Mouse (Mus musculus): ENCODE results near the gene Gm35315. TPM values are rescaled to one million over a fixed set of nuclear protein-coding genes. Genes with fewer than 3 reads are reported as not detected.

Gene Gm35315
- total and polyA plus RNA-seq, 3 experiments: 2.3 to 3.7 (median 3.3) TPM

- Histone ChIP-seq H3K9me3 (replicated peaks; ENCODE audit: low read length) (no peaks in the 10 kb centered on the region), H3K79me2 (replicated peaks; ENCODE audit: control insufficient read depth, extremely low read depth, insufficient read depth, poor library complexity, severe bottlenecking) (no peaks in the 10 kb centered on the region; the same call in none of the 2 replicates), H3K27ac (ENCODE audit: insufficient read depth, low read depth) (no peak overlapping the region), H3K4me2 (ENCODE audit: insufficient read depth, low read depth, poor library complexity, severe bottlenecking) (no peak overlapping the region), H3K4me3 (replicated peaks in 1 of 3; ENCODE audit: low read depth in 2 of 3, low read length in 2 of 3, poor library complexity in 1 of 3) (no peak overlapping the region), H3K4me1 (ENCODE audit: control insufficient read depth in 1 of 2, insufficient read depth in 2 of 2) (peaks cover under 1 to 7% of the 10 kb centered on the region in 2 experiments; a peak in 3 of 4 replicates), H3K36me3 (replicated peaks in 1 of 2; ENCODE audit: control insufficient read depth in 1 of 2, insufficient read depth in 1 of 2, low read length in 1 of 2) (peaks cover 60 to 81% of the 10 kb centered on the region in 2 experiments), H3K9ac (ENCODE audit: insufficient read depth, low read depth) (no peak overlapping the region), H3K27me3 (replicated peaks) (no peaks in the 10 kb centered on the region)
- dilution Hi-C loops (cut with MboI; ENCODE audit: extremely low pct_ligation_motif_present, extremely low pct_unique_long_range_greater_than_20kb, low sequenced_read_pairs): no loop called here
- TF ChIP-seq ZNF384 (IDR thresholded peaks at IDR 0.05; ENCODE audit: low read depth, low read length) (no peak), RAD21 (IDR thresholded peaks at IDR 0.05; ENCODE audit: low read depth, low read length) (peak; percentile 53), CTCF (conservative IDR thresholded peaks at IDR 0.05 in 1 of 2, IDR thresholded peaks at IDR 0.05 in 1 of 2; ENCODE audit: low read depth in 2 of 2, low read length in 2 of 2) (peak in 1 of 2 experiments; percentile 54; a peak in 2 of 4 replicates), SMC3 (IDR thresholded peaks at IDR 0.05; ENCODE audit: low read depth, low read length) (peak; percentile 40), NRF1 (IDR thresholded peaks at IDR 0.05; ENCODE audit: low read depth, low read length) (no peak)
- DNase-seq (ENCODE audit: extremely low read depth): peak; percentile 15
- in situ Hi-C loops (cut with MboI; ENCODE audit: low pct_ligation_motif_present, low pct_unique_long_range_greater_than_20kb, low sequenced_read_pairs): no loop called here
These were observed 48.8 kb upstream of the Gm35315 start for GRCm38 (mm10) chr5:110143007-110143406.

DNA sequence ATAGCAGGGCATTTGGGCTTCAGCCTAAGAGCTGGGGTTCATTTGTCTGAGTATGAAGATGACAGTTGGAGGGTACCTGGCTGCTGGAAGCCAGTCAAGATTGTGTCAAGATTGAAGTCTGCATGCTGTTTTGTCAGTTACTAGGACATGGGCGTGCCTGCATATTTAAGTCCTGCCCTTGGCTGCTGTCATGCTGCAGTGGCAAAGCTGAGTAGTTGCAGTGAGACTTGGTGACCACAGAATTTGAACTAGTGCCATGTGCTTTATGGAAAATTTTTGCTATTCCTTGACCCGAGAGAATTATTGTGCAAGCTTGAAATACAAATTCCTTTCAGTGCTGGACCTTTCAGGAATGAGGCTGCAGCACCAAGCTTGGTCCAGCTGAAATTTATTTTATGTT, 48.1 kb upstream of the Gm35315 start:
- no peak overlapping the region for H3K9ac ChIP-seq (ENCODE audit: insufficient read depth, low read depth)
- no peak for DNase-seq (ENCODE audit: extremely low read depth)
- TF ChIP-seq ZC3H11A (IDR thresholded peaks at IDR 0.05; ENCODE audit: low read depth, low read length) (no peak), MYC (IDR thresholded peaks at IDR 0.05; ENCODE audit: low read depth, low read length) (no peak), PAX5 (IDR thresholded peaks at IDR 0.05; ENCODE audit: low read length) (no peak), JUND (conservative IDR thresholded peaks at IDR 0.05; ENCODE audit: low read depth, low read length) (no peak), POLR2A (IDR thresholded peaks at IDR 0.05; ENCODE audit: low read depth, low read length) (no peak)
- no peaks in the 10 kb centered on the region for H3K27me3 ChIP-seq (replicated peaks)
- no peak overlapping the region for H3K4me3 ChIP-seq (replicated peaks in 1 of 3; ENCODE audit: low read depth in 2 of 3, low read length in 2 of 3, poor library complexity in 1 of 3)
- peaks cover 5 to 13% of the 10 kb centered on the region in 2 experiments for H3K4me1 ChIP-seq (ENCODE audit: control insufficient read depth in 1 of 2, insufficient read depth in 2 of 2)
- H3K36me3 ChIP-seq (replicated peaks in 1 of 2; ENCODE audit: control insufficient read depth in 1 of 2, insufficient read depth in 1 of 2, low read length in 1 of 2): peaks cover 55 to 80% of the 10 kb centered on the region in 2 experiments
- H3K27ac ChIP-seq (ENCODE audit: insufficient read depth, low read depth): no peak overlapping the region
- dilution Hi-C loops (cut with MboI; ENCODE audit: extremely low pct_ligation_motif_present, extremely low pct_unique_long_range_greater_than_20kb, low sequenced_read_pairs): no loop called here
- no peaks in the 10 kb centered on the region for H3K9me3 ChIP-seq (replicated peaks; ENCODE audit: low read length)
- in situ Hi-C loops (cut with MboI; ENCODE audit: low pct_ligation_motif_present, low pct_unique_long_range_greater_than_20kb, low sequenced_read_pairs): no loop called here
- H3K79me2 ChIP-seq (replicated peaks; ENCODE audit: control insufficient read depth, extremely low read depth, insufficient read depth, poor library complexity, severe bottlenecking): no peaks in the 10 kb centered on the region; the same call in none of the 2 replicates
- H3K4me2 ChIP-seq (ENCODE audit: insufficient read depth, low read depth, poor library complexity, severe bottlenecking): no peak overlapping the region

DNA sequence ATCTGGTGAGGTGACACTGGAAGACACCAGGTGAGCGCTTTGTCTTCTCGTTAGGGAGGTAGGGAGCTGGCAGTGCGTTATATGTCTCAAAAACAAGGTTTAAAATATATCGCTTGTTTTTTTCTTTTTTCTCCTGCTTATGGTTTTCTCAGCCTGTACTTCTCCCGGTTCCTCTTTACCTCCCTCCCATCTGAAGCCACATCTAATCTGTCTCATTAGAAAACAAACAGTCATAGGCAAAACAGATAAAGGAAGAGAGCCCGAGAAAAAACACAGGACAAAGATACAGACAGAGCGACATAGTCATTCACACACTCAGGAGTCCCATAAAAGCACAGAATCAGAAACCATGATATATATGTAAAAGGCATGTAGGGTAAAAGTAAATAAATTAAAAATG, 46.2 kb upstream of the Gm35315 start:
- peaks cover 14% of the 10 kb centered on the region for H3K79me2 ChIP-seq (replicated peaks; ENCODE audit: control insufficient read depth, extremely low read depth, insufficient read depth, poor library complexity, severe bottlenecking)
- H3K27me3 ChIP-seq (replicated peaks): no peaks in the 10 kb centered on the region
- peaks cover 5 to 22% of the 10 kb centered on the region in 2 experiments for H3K4me1 ChIP-seq (ENCODE audit: control insufficient read depth in 1 of 2, insufficient read depth in 2 of 2)
- no peak overlapping the region for H3K9ac ChIP-seq (ENCODE audit: insufficient read depth, low read depth)
- peaks cover 39 to 62% of the 10 kb centered on the region in 2 experiments for H3K36me3 ChIP-seq (replicated peaks in 1 of 2; ENCODE audit: control insufficient read depth in 1 of 2, insufficient read depth in 1 of 2, low read length in 1 of 2)
- in situ Hi-C loops (cut with MboI; ENCODE audit: low pct_ligation_motif_present, low pct_unique_long_range_greater_than_20kb, low sequenced_read_pairs): no loop called here
- no peak for TF ChIP-seq USF1 (IDR thresholded peaks at IDR 0.05; ENCODE audit: low read depth, low read length)
- TF ChIP-seq RAD21 (IDR thresholded peaks at IDR 0.05; ENCODE audit: low read depth, low read length): no peak
- TF ChIP-seq ZMIZ1 (IDR thresholded peaks at IDR 0.05; ENCODE audit: low read depth, low read length): no peak
- TF ChIP-seq MEF2A (IDR thresholded peaks at IDR 0.05; ENCODE audit: borderline replicate concordance, low read depth, low read length): no peak
- no peak for TF ChIP-seq CHD1 (IDR thresholded peaks at IDR 0.05; ENCODE audit: low read depth, low read length)
- no peak for TF ChIP-seq MYC (IDR thresholded peaks at IDR 0.05; ENCODE audit: low read depth, low read length)
- TF ChIP-seq JUN (IDR thresholded peaks at IDR 0.05; ENCODE audit: insufficient read depth, low read depth, low read length): no peak
- no peak for TF ChIP-seq MAFK (IDR thresholded peaks at IDR 0.05; ENCODE audit: insufficient replicate concordance, low read length)
- no peak for TF ChIP-seq E2F4 (IDR thresholded peaks at IDR 0.05; ENCODE audit: insufficient replicate concordance, low read depth, low read length)
- TF ChIP-seq UBTF (IDR thresholded peaks at IDR 0.05; ENCODE audit: low read depth, low read length): no peak
- no peak for DNase-seq (ENCODE audit: extremely low read depth)
- no peaks in the 10 kb centered on the region for H3K9me3 ChIP-seq (replicated peaks; ENCODE audit: low read length)
- no peak overlapping the region for H3K27ac ChIP-seq (ENCODE audit: insufficient read depth, low read depth)
- dilution Hi-C loops (cut with MboI; ENCODE audit: extremely low pct_ligation_motif_present, extremely low pct_unique_long_range_greater_than_20kb, low sequenced_read_pairs): no loop called here
- no peak overlapping the region for H3K4me2 ChIP-seq (ENCODE audit: insufficient read depth, low read depth, poor library complexity, severe bottlenecking)
- H3K4me3 ChIP-seq (replicated peaks in 1 of 3; ENCODE audit: low read depth in 2 of 3, low read length in 2 of 3, poor library complexity in 1 of 3): no peak overlapping the region
